Mouse (Mus musculus) kidney, adult 2 months (tissue): ENCODE results near the gene Rab6a.

Experiments
- CTCF ChIP-seq: fragments of 200-500 bp; conservative IDR thresholded peaks from 2 replicates; pipeline ENCODE4 v1.5.1; 2011; ENCODE audit warnings: low read depth, mild to moderate bottlenecking, control low read depth, low read length, moderate library complexity, mixed read lengths; ENCODE audit not compliant: insufficient read depth, insufficient read length
- POLR2A ChIP-seq: fragments of 200-500 bp; IDR thresholded peaks from one replicate; pipeline ENCODE4 v1.6.1; 2011; ENCODE audit warnings: low read depth, low read length, control low read depth

GRCm38 (mm10) chr7:100656739-100657138 is 49.5 kb downstream of the Rab6a start:
- no peak for TF ChIP-seq CTCF
- no peak for TF ChIP-seq POLR2A
